Mouse (Mus musculus): ENCODE data around the gene Zfp663. TPM values are rescaled to one million over a fixed set of nuclear protein-coding genes. Genes with fewer than 3 reads are reported as not detected.
A peak's percentile ranks its signal among the peaks of the same experiment; 100 is the strongest.

Gene Zfp663
- polyA plus RNA-seq, 1 experiment from 2014 or later = 9.2 TPM

DNA sequence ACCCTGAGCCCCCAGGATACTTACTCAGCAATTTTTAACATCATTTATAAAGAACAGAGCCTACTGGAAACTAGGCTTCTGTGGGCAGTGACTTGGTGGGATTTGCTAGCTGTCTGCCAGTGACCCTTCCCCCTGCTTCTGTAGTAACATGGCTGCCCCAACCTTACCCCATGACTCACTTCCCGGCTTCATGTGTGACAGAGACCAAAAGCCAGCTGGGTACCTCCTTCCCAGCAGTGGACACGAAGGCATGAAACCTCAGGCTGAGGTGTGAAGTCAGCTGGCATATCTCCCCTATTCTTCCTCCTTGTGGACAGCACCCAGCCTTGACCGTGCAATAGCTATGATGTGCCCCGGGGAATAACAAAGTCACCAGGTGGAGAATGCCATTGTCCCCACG is 39.8 kb downstream of the Zfp663 start:
- 80% methylated on average over 5 of the region's 5 CpGs for WGBS
- Histone ChIP-seq H3K27me3 (peaks cover 37% of the 10 kb centered on the region), H3K27ac (replicated peaks) (no peak overlapping the region), H3K36me3 (no peaks in the 10 kb centered on the region), H3K4me2 (replicated peaks) (no peak overlapping the region), H3K9ac (replicated peaks) (no peak overlapping the region), H3K9me3 (no peaks in the 10 kb centered on the region), H3K4me3 (no peak overlapping the region), H3K4me1 (peaks cover 39% of the 10 kb centered on the region)
- no peak for ATAC-seq (ENCODE audit: low FRiP score, low read depth)

GRCm38 (mm10) chr2:165327386-165327785 is 41.1 kb downstream of the Zfp663 start:
- no peak for ATAC-seq (ENCODE audit: low FRiP score, low read depth)
- Histone ChIP-seq H3K9me3 (no peaks in the 10 kb centered on the region), H3K9ac (replicated peaks) (peak overlapping the region; percentile 69; the same call in 1 of the 2 replicates), H3K4me2 (replicated peaks) (peak overlapping the region; percentile 82), H3K27ac (replicated peaks) (peak overlapping the region; percentile 69), H3K27me3 (peaks cover 33% of the 10 kb centered on the region), H3K36me3 (no peaks in the 10 kb centered on the region), H3K4me1 (peaks cover 41% of the 10 kb centered on the region), H3K4me3 (peak overlapping the region; percentile 84; the same call in 1 of the 2 replicates)
- whole genome bisulfite sequencing = 54% methylated on average over 7 of the region's 7 CpGs

- no peaks in the 10 kb centered on the region for H3K36me3 ChIP-seq
- H3K4me2 ChIP-seq (replicated peaks) = peak within 1 kb of the TSS; percentile 82
- peak within 1 kb of the TSS; percentile 81 for H3K9ac ChIP-seq (replicated peaks)
- H3K4me3 ChIP-seq = peak within 1 kb of the TSS; percentile 84
- H3K4me1 ChIP-seq = peaks cover 48% of the 10 kb centered on the region
- H3K9me3 ChIP-seq = no peaks in the 10 kb centered on the region
- WGBS = under 1% methylated on average over 49 of the region's 55 CpGs
- peak; percentile 99 for ATAC-seq (ENCODE audit: low FRiP score, low read depth)
- peaks cover 28% of the 10 kb centered on the region for H3K27me3 ChIP-seq
- peak within 1 kb of the TSS; percentile 69 for H3K27ac ChIP-seq (replicated peaks)
These were observed 42.0 kb downstream of the Zfp663 start, which contains the start of gene Elmo2 for GRCm38 (mm10) chr2:165326304-165327190. Gene Elmo2, minus strand, starts transcription at chr2:165326479.

GRCm38 (mm10) chr2:165325521-165326303 is 42.8 kb downstream of the Zfp663 start:
- Histone ChIP-seq H3K4me2 (replicated peaks) (peak overlapping the region; percentile 82), H3K36me3 (no peaks in the 10 kb centered on the region), H3K9ac (replicated peaks) (peak overlapping the region; percentile 81), H3K27me3 (peaks cover 35% of the 10 kb centered on the region), H3K27ac (replicated peaks) (peak overlapping the region; percentile 47; the same call in 1 of the 2 replicates), H3K9me3 (no peaks in the 10 kb centered on the region), H3K4me3 (peak overlapping the region; percentile 84), H3K4me1 (peaks cover 56% of the 10 kb centered on the region)
- 1% methylated on average over 30 of the region's 30 CpGs for WGBS
- ATAC-seq (ENCODE audit: low FRiP score, low read depth) = peak; percentile 39

DNA sequence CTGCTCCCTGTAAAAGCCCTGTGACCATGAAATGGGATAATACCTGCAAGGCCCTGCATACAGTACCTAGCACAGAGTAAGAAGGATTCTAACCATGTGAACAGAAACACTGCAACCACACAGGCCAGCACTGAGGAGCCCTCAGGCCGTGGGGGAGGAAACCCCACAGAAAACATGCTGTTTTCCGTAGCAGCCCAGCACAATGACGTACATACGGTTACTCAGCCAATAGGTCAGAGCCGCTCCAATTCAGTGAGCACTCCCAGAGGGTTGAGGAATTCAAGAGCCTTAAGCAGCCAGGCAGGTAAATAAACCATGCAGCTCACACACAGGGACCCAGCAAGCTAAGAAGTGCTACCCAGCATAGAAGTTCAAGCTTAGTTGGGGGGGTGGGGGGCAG is 44.6 kb downstream of the Zfp663 start:
- 45% methylated on average over 5 of the region's 5 CpGs for WGBS
- no peak overlapping the region for H3K27ac ChIP-seq (replicated peaks)
- H3K4me2 ChIP-seq (replicated peaks) = peak overlapping the region; percentile 82; the same call in 1 of the 2 replicates
- no peak overlapping the region for H3K4me3 ChIP-seq
- H3K4me1 ChIP-seq = peaks cover 67% of the 10 kb centered on the region
- peaks cover 40% of the 10 kb centered on the region for H3K27me3 ChIP-seq
- ATAC-seq (ENCODE audit: low FRiP score, low read depth) = no peak
- H3K36me3 ChIP-seq = no peaks in the 10 kb centered on the region
- no peaks in the 10 kb centered on the region for H3K9me3 ChIP-seq
- H3K9ac ChIP-seq (replicated peaks) = 0 out of 2 replicates have a peak overlapping the region, but pooled peaks have one; percentile 21

- Histone ChIP-seq H3K9me3 (no peaks in the 10 kb centered on the region), H3K36me3 (no peaks in the 10 kb centered on the region), H3K4me1 (peaks cover 71% of the 10 kb centered on the region), H3K27me3 (peaks cover 42% of the 10 kb centered on the region), H3K4me2 (replicated peaks) (no peak overlapping the region), H3K4me3 (no peak overlapping the region), H3K27ac (replicated peaks) (no peak overlapping the region; the same call in 1 of the 2 replicates), H3K9ac (replicated peaks) (0 out of 2 replicates have a peak overlapping the region, but pooled peaks have one; percentile 21)
- 75% methylated on average over 5 of the region's 5 CpGs for WGBS
- no peak for ATAC-seq (ENCODE audit: low FRiP score, low read depth)
These were observed 45.0 kb downstream of the Zfp663 start for GRCm38 (mm10) chr2:165323484-165323883.

DNA sequence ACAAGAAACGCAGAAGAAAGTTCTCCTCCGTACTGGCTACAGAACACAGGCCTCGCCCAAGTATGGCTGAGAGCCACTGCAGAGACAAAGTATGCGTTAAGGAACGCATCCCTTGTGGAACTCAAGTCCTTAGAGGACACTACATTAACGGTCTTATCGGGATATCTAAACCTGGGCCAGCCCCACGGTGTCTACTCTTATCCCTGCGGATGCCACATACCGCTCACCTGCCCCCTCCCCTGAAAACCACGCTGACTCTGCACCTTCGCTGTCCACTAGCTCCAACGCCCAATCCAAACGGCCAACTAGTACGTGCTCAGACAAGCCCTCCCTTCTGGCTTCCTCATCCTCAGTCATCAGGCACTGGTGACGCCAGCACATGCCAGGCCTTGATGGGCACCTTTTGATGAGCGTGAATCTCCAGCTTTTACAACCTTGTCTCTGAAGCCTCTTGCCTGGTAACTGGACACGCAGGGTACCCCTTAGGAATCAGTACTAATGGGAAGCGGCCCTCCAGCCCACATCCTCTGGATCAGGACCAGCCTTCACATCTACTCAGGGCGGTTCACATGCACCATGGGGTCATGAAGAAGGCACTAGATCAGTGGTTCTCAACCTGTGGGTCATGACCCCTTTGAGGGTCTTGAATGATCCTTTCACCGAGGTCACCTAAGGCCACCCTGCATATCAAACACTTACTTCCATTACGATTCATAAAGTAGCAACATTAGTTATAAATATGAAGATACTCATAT is 46.4 kb downstream of the Zfp663 start:
- Histone ChIP-seq H3K4me3 (no peak overlapping the region), H3K27me3 (peaks cover 32% of the 10 kb centered on the region), H3K9ac (replicated peaks) (no peak overlapping the region), H3K4me1 (peaks cover 78% of the 10 kb centered on the region), H3K9me3 (no peaks in the 10 kb centered on the region), H3K27ac (replicated peaks) (no peak overlapping the region), H3K4me2 (replicated peaks) (no peak overlapping the region), H3K36me3 (no peaks in the 10 kb centered on the region)
- WGBS = 90% methylated on average over 22 of the region's 22 CpGs
- no peak for ATAC-seq (ENCODE audit: low FRiP score, low read depth)

- no peak overlapping the region for H3K4me3 ChIP-seq
These were observed 47.1 kb downstream of the Zfp663 start for GRCm38 (mm10) chr2:165321381-165321888.

GRCm38 (mm10) chr2:165320531-165321150 is 47.9 kb downstream of the Zfp663 start:
- H3K9ac ChIP-seq (replicated peaks) = no peak overlapping the region
- H3K27me3 ChIP-seq = peaks cover 40% of the 10 kb centered on the region
- H3K36me3 ChIP-seq = peaks cover 4% of the 10 kb centered on the region
- H3K4me1 ChIP-seq = peaks cover 87% of the 10 kb centered on the region
- WGBS = 72% methylated on average over 12 of the region's 12 CpGs
- no peak overlapping the region for H3K4me2 ChIP-seq (replicated peaks)
- no peak for ATAC-seq (ENCODE audit: low FRiP score, low read depth)
- H3K9me3 ChIP-seq = no peaks in the 10 kb centered on the region
- no peak overlapping the region for H3K4me3 ChIP-seq
- H3K27ac ChIP-seq (replicated peaks) = no peak overlapping the region

More at GRCm38 (mm10) chr2:165321381-165321888, 47.1 kb downstream of the Zfp663 start:
- no peaks in the 10 kb centered on the region for H3K36me3 ChIP-seq
- ATAC-seq (ENCODE audit: low FRiP score, low read depth) = no peak
- H3K27me3 ChIP-seq = peaks cover 32% of the 10 kb centered on the region
- no peaks in the 10 kb centered on the region for H3K9me3 ChIP-seq
- no peak overlapping the region for H3K9ac ChIP-seq (replicated peaks)
- 59% methylated on average over 8 of the region's 8 CpGs for WGBS
- H3K4me1 ChIP-seq = peaks cover 80% of the 10 kb centered on the region
- H3K4me2 ChIP-seq (replicated peaks) = no peak overlapping the region
- peak overlapping the region; percentile 36; the same call in 1 of the 2 replicates for H3K27ac ChIP-seq (replicated peaks)

DNA sequence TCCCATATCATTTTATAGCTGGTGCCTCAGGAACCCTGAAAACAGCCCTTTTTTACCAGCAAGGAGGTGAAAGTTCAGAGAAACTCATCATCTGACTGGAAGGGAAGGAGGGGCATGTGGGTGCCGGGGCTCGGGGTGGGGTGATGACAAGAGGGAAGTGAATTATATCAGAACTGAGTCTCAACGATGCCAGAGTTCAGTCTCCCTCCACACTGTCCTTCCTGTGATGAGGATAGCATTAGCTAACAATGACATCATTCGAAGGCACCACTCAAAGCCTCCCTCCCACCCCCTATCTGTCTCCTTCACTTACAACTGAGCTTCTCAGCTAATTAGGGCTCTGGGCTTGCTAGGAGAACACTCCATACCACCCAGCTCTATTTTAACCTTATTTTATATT is 49.0 kb downstream of the Zfp663 start:
- H3K27me3 ChIP-seq = peaks cover 51% of the 10 kb centered on the region
- no peaks in the 10 kb centered on the region for H3K9me3 ChIP-seq
- no peak overlapping the region for H3K27ac ChIP-seq (replicated peaks)
- H3K4me3 ChIP-seq = no peak overlapping the region
- no peak for ATAC-seq (ENCODE audit: low FRiP score, low read depth)
- no peak overlapping the region for H3K4me2 ChIP-seq (replicated peaks)
- no peak overlapping the region for H3K9ac ChIP-seq (replicated peaks)
- H3K4me1 ChIP-seq = peaks cover 84% of the 10 kb centered on the region
- peaks cover 16% of the 10 kb centered on the region for H3K36me3 ChIP-seq
- WGBS = 78% methylated on average over 4 of the region's 4 CpGs

GRCm38 (mm10) chr2:165318941-165319340 is 49.6 kb downstream of the Zfp663 start:
- peaks cover 21% of the 10 kb centered on the region for H3K36me3 ChIP-seq
- H3K27ac ChIP-seq (replicated peaks) = no peak overlapping the region
- peaks cover 84% of the 10 kb centered on the region for H3K4me1 ChIP-seq
- no peak overlapping the region for H3K9ac ChIP-seq (replicated peaks)
- H3K4me3 ChIP-seq = no peak overlapping the region
- H3K9me3 ChIP-seq = no peaks in the 10 kb centered on the region
- H3K4me2 ChIP-seq (replicated peaks) = no peak overlapping the region
- WGBS = 86% methylated on average over 7 of the region's 7 CpGs
- no peak for ATAC-seq (ENCODE audit: low FRiP score, low read depth)
- H3K27me3 ChIP-seq = peaks cover 57% of the 10 kb centered on the region
